Mouse (Mus musculus): ENCODE measurements at regions not wholly inside any gene's neighbourhood (a gene's known extent, or its start where the extent isn't known, plus 50 kb on each side); places are given as distances from the start of the nearest gene placed in this dataset. TPM values are rescaled to one million over a fixed set of nuclear protein-coding genes. Genes with fewer than 3 reads are reported as not detected.
"Not testable (repeated sequence)": the region's sequence is repeated elsewhere in the genome, so short reads cannot be mapped to it uniquely, and the experiment has no call there.

- DNase-seq = no peak
- intact Hi-C loops (cut with DNase I) = no loop called here
Measured at GRCm38 (mm10) chr19:18034225-18034624, 196.8 kb upstream of the Pcsk5 start.

- intact Hi-C loops (cut with DNase I) = no loop called here
- no peak for DNase-seq
Measured at GRCm38 (mm10) chr19:18033599-18033998, 196.2 kb upstream of the Pcsk5 start.

DNA sequence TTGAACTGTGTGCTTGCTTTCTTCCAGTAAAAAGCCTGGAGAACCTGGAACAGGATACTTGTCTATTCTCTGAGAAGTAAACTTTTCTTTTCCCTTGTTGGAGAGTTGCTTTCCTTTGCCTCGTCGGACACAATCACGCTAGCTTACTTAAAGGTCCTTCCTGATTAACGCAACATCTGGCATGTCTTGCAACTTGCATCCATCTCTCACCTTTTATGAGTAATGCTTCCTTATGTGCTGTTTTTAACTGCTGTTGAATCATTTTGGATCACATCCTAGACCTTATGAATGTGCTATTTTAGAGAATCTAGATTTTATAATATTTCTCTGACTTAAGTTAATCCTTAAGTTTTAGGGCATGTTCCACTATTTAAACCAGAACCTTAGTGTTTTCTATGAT is 188.4 kb upstream of the Pcsk5 start:
- intact Hi-C loops (cut with DNase I) = no loop called here
- no peak for DNase-seq

- intact Hi-C loops (cut with DNase I) = no loop called here
- no peak for DNase-seq
Measured at GRCm38 (mm10) chr19:18020351-18020750, 182.9 kb upstream of the Pcsk5 start.

DNA sequence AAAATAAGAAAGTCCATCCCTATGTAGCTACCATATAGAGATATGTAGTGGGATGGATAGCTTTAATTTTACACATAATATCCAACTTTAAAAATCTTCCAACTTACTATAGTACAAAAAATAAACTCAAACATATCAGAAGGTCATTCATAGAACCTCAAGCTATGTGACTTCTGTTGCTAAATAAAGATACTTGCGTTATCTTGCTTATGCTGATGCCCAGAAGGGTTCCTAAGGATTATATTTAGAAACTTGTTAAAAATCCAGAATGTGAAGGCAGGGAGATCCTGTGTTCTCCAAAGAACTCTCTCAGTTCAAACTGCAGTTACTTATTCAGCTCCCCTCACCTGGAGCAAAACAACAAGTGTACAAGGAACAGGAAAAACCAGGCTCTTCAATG is 177.9 kb upstream of the Pcsk5 start:
- intact Hi-C loops (cut with DNase I) = no loop called here
- no peak for DNase-seq

GRCm38 (mm10) chr19:18012029-18012428 is 174.6 kb upstream of the Pcsk5 start:
- DNase-seq = no peak
- intact Hi-C loops (cut with DNase I) = no loop called here

DNA sequence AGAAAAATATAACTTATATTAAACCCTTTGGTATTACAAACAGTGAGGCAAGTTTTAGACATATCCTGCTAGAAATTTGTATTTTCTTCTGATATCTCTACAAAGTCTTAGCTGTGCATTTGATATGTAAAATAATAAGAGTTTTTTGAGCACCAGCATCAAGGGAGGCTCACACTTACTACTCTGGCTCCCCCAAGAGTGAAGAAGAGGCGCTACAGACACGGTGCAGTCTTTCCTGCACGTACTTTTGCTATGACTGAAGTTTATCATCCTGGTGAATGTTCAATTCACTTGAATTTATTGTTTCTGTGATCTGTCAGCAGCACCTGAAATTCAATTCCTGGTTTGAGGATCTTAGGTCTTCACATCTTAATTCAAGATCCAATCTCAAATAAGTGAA is 160.1 kb upstream of the Pcsk5 start:
- intact Hi-C loops (cut with DNase I) = no loop called here

DNA sequence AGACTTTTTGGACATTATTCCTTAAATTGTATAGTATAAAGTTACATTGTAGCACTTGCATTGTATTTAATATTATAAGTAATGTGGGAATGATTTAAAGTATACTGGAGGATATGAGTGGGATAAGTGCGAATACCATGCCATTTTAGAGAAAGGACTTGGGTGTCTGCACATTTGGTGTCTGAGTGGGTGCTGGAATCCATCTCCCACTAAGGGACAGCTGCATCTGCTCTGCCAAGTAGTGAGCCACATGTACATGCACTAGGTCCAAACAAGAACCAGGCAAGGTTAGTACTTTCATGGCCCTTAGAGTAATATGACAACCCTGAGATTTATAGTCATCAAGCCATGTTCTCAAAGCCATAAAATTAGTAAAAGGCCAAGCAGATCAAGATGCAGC is 146.0 kb upstream of the Pcsk5 start:
- DNase-seq = no peak
- intact Hi-C loops (cut with DNase I) = no loop called here

More for the DNA sequence above, 160.1 kb upstream of the Pcsk5 start:
- DNase-seq = no peak

DNA sequence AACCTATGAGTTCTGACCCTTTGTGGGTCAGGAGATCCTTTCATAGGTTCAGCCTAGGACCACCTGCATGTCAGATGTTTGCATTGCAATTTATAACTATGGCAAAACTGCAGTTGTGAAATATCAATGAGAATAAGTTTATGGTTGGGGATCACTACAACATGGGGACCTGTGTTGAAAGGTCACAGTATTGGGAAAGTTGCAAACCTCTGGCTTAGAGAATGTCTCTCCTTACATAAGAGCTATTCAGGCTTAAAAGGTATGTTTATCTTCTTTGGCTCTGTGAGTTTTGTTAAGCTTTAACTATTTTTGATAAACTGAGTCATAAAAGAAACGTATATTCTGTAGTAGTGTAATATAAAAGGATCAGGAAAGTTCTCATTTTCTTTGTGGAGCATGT is 128.1 kb upstream of the Pcsk5 start:
- no peak for DNase-seq
- intact Hi-C loops (cut with DNase I) = no loop called here

DNA sequence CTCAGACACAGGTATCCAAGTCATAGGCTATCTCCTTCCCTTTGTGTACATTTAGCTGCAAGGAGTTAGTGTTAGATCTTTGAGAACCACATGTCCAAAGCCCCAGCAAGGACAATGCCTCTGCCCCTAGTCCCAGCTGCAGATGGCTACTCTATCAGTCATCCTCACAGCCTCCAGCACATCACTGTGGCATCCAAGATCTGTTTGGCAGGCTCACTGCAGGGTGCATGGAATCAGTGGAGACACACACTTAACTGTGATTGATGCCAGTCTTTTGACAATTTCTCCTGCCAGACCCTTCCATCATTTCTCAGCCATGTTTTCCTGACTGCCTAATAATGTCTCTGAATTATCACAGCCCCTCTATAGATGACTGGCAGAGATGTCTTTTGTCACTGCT is 121.0 kb upstream of the Pcsk5 start:
- intact Hi-C loops (cut with DNase I) = no loop called here
- DNase-seq = peak; percentile 75

- intact Hi-C loops (cut with DNase I) = no loop called here
- no peak for DNase-seq
Measured at GRCm38 (mm10) chr19:17932665-17933064, 95.2 kb upstream of the Pcsk5 start.

DNA sequence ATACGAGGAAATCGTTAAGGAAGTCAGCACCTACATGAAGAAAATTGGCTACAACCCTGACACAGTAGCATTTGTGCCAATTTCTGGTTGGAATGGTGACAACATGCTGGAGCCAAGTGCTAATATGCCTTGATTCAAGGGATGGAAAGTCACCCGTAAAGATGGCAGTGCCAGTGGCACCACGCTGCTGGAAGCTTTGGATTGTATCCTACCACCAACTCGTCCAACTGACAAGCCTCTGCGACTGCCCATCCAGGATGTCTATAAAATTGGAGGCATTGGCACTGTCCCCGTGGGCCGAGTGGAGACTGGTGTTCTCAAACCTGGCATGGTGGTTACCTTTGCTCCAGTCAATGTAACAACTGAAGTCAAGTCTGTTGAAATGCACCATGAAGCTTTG is 89.7 kb upstream of the Pcsk5 start:
- intact Hi-C loops (cut with DNase I) = not testable (repeated sequence)
- DNase-seq = peak; percentile 33

- no peak for DNase-seq
- intact Hi-C loops (cut with DNase I) = no loop called here
Measured at GRCm38 (mm10) chr19:17907579-17907978, 70.1 kb upstream of the Pcsk5 start.

- intact Hi-C loops (cut with DNase I) = no loop called here
- DNase-seq = no peak
Measured at GRCm38 (mm10) chr19:17904120-17904519, 66.7 kb upstream of the Pcsk5 start.

DNA sequence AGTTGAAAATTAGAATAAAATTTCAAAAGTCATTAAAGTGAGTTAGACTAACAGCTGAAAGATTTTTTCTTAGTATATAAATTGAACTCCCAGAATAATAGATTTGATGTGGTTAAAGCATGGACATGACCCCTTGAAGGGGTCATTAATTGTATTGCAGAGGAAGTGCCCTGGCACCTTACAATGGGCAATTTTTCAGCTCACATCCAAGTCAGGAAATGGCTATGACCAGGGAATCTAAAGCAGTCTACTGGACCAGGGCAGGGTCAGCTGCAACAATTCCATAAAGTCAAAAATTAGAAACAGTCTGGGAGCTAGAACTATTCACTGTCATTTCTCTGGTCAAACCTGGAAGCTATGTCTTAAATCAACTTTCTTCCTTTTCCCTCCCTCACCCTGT is 55.2 kb upstream of the Pcsk5 start:
- intact Hi-C loops (cut with DNase I) = no loop called here

More for the DNA sequence above, 55.2 kb upstream of the Pcsk5 start:
- DNase-seq = no peak

Small RNAs in the stretch of these regions (microRNA-seq; reads per million reads assigned to microRNA genes)
- gene Gm23061 = not detected
